29 mouse cellular contexts compared by ENCODE assay signal in the genomic region with DNA sequence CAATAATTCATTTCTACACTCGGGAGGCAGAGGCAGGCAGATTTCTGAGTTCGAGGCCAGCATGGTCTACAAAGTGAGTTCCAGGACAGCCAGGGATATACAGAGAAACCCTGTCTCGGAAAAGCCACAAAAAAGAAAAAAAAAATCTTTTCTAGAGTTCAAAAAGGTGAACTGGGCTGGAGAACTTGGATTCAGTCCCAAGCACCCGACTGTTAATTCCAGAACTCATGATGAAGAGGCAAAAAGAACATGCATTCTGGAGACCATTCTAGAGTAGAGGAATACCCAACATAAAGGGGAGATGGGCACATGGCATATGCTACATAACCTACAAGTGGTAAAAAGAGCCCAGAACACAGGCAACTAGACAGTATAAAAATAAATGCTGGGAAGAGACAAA. TPM values are rescaled to one million over a fixed set of nuclear protein-coding genes. Genes with fewer than 3 reads are reported as not detected.
DNase-seq lines count a peak whose midpoint lies in the region; ATAC-seq and TF ChIP-seq lines count a peak whose summit lies in the region.
"Had no signal": no experiment of that assay in that cellular context is flagged by ENCODE, and none has a peak within 500 bp of the region (broad histone marks: within the 10 kb centered on the region; RNA-seq: fewer than 3 reads in every experiment).

No protein-coding gene starts in this region.

- no peak for TF ChIP-seq CTCF in gastrocnemius, adult 2 months (IDR thresholded peaks at IDR 0.05)
- TF ChIP-seq CTCF in liver, adult 2 months (IDR thresholded peaks at IDR 0.05; ENCODE audit: low read depth, low read length): no peak

- DNase-seq in gastrocnemius, adult 2 months: no peak
- DNase-seq in gastrocnemius, adult 18-20 months (ENCODE audit: low spot score): no peak
- peak; percentile 2 for DNase-seq in kidney, adult 11 months
- no peak for DNase-seq in kidney, postnatal 25 days
- DNase-seq in liver, adult 2 months (ENCODE audit: extremely low read depth, low read depth, low spot score): peak; percentile 71
- no peak for DNase-seq in liver, embryonic 11.5 days (ENCODE audit: low spot score)
- DNase-seq: adrenal gland, adult 8-10 months; adrenal gland, postnatal 25 days; cerebellum, adult 11-12 months; cerebellum, adult 8-10 months; cerebellum, postnatal 10 days; cerebellum, postnatal 36 days; embryo, embryonic 11 days; gastrocnemius, postnatal 14 days; heart, adult 11 months; heart, postnatal 10 days; heart, postnatal 36 days had no signal

- no peak for TF ChIP-seq POLR2A in liver, adult 2 months (IDR thresholded peaks at IDR 0.05; ENCODE audit: extremely low read depth, insufficient read depth, low read length)

- peaks cover 34% of the 10 kb centered on the region for H3K79me2 ChIP-seq in liver, adult 2 months (ENCODE audit: control insufficient read depth, insufficient read depth, low read length)

- H3K27ac ChIP-seq in gastrocnemius, adult 2 months: no peak overlapping the region
- peak overlapping the region; percentile 57 for H3K27ac ChIP-seq in liver, adult 2 months (replicated peaks; ENCODE audit: insufficient read depth, low read depth, low read length)
- no peak overlapping the region for H3K27ac ChIP-seq in liver, embryonic 11.5 days (ENCODE audit: low read depth, low read length)
- H3K27ac ChIP-seq: embryonic facial prominence, embryonic 10.5 days; embryonic facial prominence, embryonic 13.5 days; forebrain, embryonic 12.5 days; forebrain, embryonic 15.5 days; heart, embryonic 15.5 days; hindbrain, embryonic 10.5 days; hindbrain, embryonic 13.5 days had no signal

- no peaks in the 10 kb centered on the region for H3K9me3 ChIP-seq in liver, embryonic 11.5 days (ENCODE audit: control insufficient read depth, low read length)
- no peaks in the 10 kb centered on the region for H3K9me3 ChIP-seq in megakaryocyte, embryonic 14.5 days
- H3K9me3 ChIP-seq: embryonic facial prominence, embryonic 10.5 days; embryonic facial prominence, embryonic 13.5 days; forebrain, embryonic 12.5 days; forebrain, embryonic 15.5 days; heart, embryonic 12.5 days; heart, embryonic 15.5 days; hindbrain, embryonic 10.5 days; hindbrain, embryonic 13.5 days had no signal

- peaks cover 37% of the 10 kb centered on the region for H3K4me1 ChIP-seq in liver, adult 2 months (ENCODE audit: control insufficient read depth, insufficient read depth, low read length)
- peaks cover 12% of the 10 kb centered on the region for H3K4me1 ChIP-seq in liver, embryonic 11.5 days (replicated peaks; ENCODE audit: control insufficient read depth, insufficient read depth, low read length)
- H3K4me1 ChIP-seq in megakaryocyte, embryonic 14.5 days: peaks cover 71% of the 10 kb centered on the region

- ATAC-seq in liver, embryonic 11.5 days (replicated peaks; ENCODE audit: low FRiP score): no peak
- no peak for ATAC-seq in megakaryocyte, adult 5-6 weeks (ENCODE audit: poor library complexity, severe bottlenecking)
- ATAC-seq: activated CD4-positive, CD25-positive, alpha-beta regulatory T cell, adult 4 months; forebrain, embryonic 15.5 days had no signal

- intact Hi-C loops in gastrocnemius, adult 2 months (cut with DNase I): loop anchor here (2.0 kb wide), 1 partner anchor 13 kb away; no protein-coding TSS in a partner anchor

- 0 out of 2 replicates have a peak, but pooled peaks cover 2% of the 10 kb centered on the region for H3K36me3 ChIP-seq in liver, adult 2 months (ENCODE audit: control insufficient read depth, insufficient read depth, low read length)
- H3K36me3 ChIP-seq in liver, embryonic 11.5 days (ENCODE audit: control insufficient read depth, insufficient read depth, low read length): no peaks in the 10 kb centered on the region
- H3K36me3 ChIP-seq in megakaryocyte, embryonic 14.5 days (replicated peaks; ENCODE audit: low read length): peaks cover 35% of the 10 kb centered on the region
- H3K36me3 ChIP-seq: embryonic facial prominence, embryonic 10.5 days; embryonic facial prominence, embryonic 13.5 days; forebrain, embryonic 12.5 days; forebrain, embryonic 15.5 days; heart, embryonic 15.5 days; hindbrain, embryonic 10.5 days had no signal

- peak overlapping the region; percentile 90; the same call in 1 of the 2 replicates for H3K4me3 ChIP-seq in gastrocnemius, adult 2 months
- peak overlapping the region; percentile 29; the same call in 1 of the 2 replicates for H3K4me3 ChIP-seq in liver, adult 2 months (ENCODE audit: insufficient read depth, low read depth, low read length)
- no peak overlapping the region for H3K4me3 ChIP-seq in liver, embryonic 11.5 days (ENCODE audit: low read depth, low read length)
- peak overlapping the region; percentile 21 for H3K4me3 ChIP-seq in megakaryocyte, embryonic 14.5 days (replicated peaks)
- H3K4me3 ChIP-seq: embryonic facial prominence, embryonic 10.5 days; embryonic facial prominence, embryonic 13.5 days; erythroblast, embryonic 14.5 days; forebrain, embryonic 12.5 days; forebrain, embryonic 15.5 days; heart, embryonic 12.5 days; heart, embryonic 15.5 days; hindbrain, embryonic 10.5 days; hindbrain, embryonic 13.5 days had no signal

- 28% methylated on average over 4 of the region's 4 CpGs for WGBS in liver, adult 2 months
- 90% methylated on average over 4 of the region's 4 CpGs for WGBS in liver, embryonic 11.5 days

- H3K4me2 ChIP-seq in liver, embryonic 11.5 days: no peak overlapping the region
- H3K4me2 ChIP-seq: embryonic facial prominence, embryonic 13.5 days; forebrain, embryonic 12.5 days; forebrain, embryonic 15.5 days; heart, embryonic 12.5 days; heart, embryonic 15.5 days had no signal

- H3K27me3 ChIP-seq in liver, adult 2 months (ENCODE audit: control insufficient read depth, insufficient read depth, low read length): no peaks in the 10 kb centered on the region
- H3K27me3 ChIP-seq in liver, embryonic 11.5 days (replicated peaks; ENCODE audit: control insufficient read depth, insufficient read depth, low read length): no peaks in the 10 kb centered on the region
- no peaks in the 10 kb centered on the region for H3K27me3 ChIP-seq in megakaryocyte, embryonic 14.5 days (replicated peaks)
- H3K27me3 ChIP-seq: embryonic facial prominence, embryonic 13.5 days; forebrain, embryonic 12.5 days; forebrain, embryonic 15.5 days; heart, embryonic 12.5 days; heart, embryonic 15.5 days; hindbrain, embryonic 13.5 days had no signal

- no peak overlapping the region for H3K9ac ChIP-seq in liver, adult 2 months (ENCODE audit: low read depth, low read length)
- H3K9ac ChIP-seq in liver, embryonic 11.5 days (ENCODE audit: low read depth, low read length): no peak overlapping the region
- H3K9ac ChIP-seq: embryonic facial prominence, embryonic 13.5 days; forebrain, embryonic 12.5 days; forebrain, embryonic 15.5 days; heart, embryonic 12.5 days; heart, embryonic 15.5 days; hindbrain, embryonic 13.5 days had no signal

RNA-seq across cellular contexts. Expression of a gene that starts 2.4 kb away (rescaled TPM):
- total RNA-seq in gastrocnemius, adult 2 months (2021): 100 to 1,000 TPM; 116 to 180 TPM
- total RNA-seq in gastrocnemius, adult 18-20 months (2021): 100 to 1,000 TPM; 135 to 164 TPM
- total RNA-seq in liver, adult 2 months (2014; rRNA removed): 285 and 321 TPM in 2 replicates
- 101 and 143 TPM in 2 replicates for polyA plus RNA-seq in liver, adult 2 months (2012; rRNA removed)
- polyA plus RNA-seq in liver, embryonic 11.5 days (2014; fragmentation: Nextera tagmentation; extraction: Ambion mirVana): 63.3 and 71.8 TPM in 2 replicates
- polyA plus RNA-seq in megakaryocyte, embryonic 14.5 days (2012; ENCODE audit: insufficient read depth, low replicate concordance): 34.4 and 110 TPM in 2 replicates
- 66.1 and 78.8 TPM in 2 replicates for total RNA-seq in megakaryocyte, adult 5-6 weeks (2015)
- 50.8 and 62.4 TPM in 2 replicates for total RNA-seq in megakaryocyte, adult 5-6 weeks (2017)

Comparison
In these comparisons a context has a peak if more than half of its experiments do, and no peak if none do; other contexts are left out.
1. DNase-seq: peak in kidney, adult 11 months (single experiment) and liver, adult 2 months (single experiment); none in gastrocnemius, adult 2 months (single experiment), gastrocnemius, adult 18-20 months (single experiment), kidney, postnatal 25 days (0 of 2) and liver, embryonic 11.5 days (single experiment).